Mouse (Mus musculus) liver, embryonic 14.5 days (tissue): ENCODE data around the gene Rec114. TPM values are rescaled to one million over a fixed set of nuclear protein-coding genes. Genes with fewer than 3 reads are reported as not detected.

Experiments
- ATAC-seq: fragments of 200-750 bp; cut with Nextera tagmentation; 2 replicates; pipeline ENCODE4 v1.8.0; 2017; ENCODE audit warnings: moderate number of reproducible peaks, mild to moderate bottlenecking, moderate library complexity; ENCODE audit not compliant: insufficient read depth
- DNase-seq, 3 experiments: peaks; one replicate each; pipeline ENCODE4 v3.0.0-alpha.2; 2012 to 2013; ENCODE audit warnings: low read depth in 3 of 3, low spot score in 3 of 3
- H3K27ac ChIP-seq: fragments of 300-500 bp; sonication (generic); 2 replicates; pipeline ENCODE4 v1.5.1; 2014; ENCODE audit warnings: moderate library complexity, mild to moderate bottlenecking, control low read depth, inconsistent platforms
- H3K27me3 ChIP-seq: fragments of 300-500 bp; sonication (generic); 2 replicates; pipeline ENCODE4 v1.6.1; 2014; ENCODE audit warnings: mild to moderate bottlenecking, low read length, moderate library complexity; ENCODE audit not compliant: control insufficient read depth, insufficient read depth
- H3K36me3 ChIP-seq: fragments of 300-500 bp; sonication (generic); replicated peaks from 2 replicates; pipeline ENCODE4 v1.6.1; 2014; ENCODE audit warnings: low read depth; ENCODE audit not compliant: control insufficient read depth, insufficient read depth
- H3K4me1 ChIP-seq, 2 experiments: fragments of 200-500 bp in 1 of 2; fragments of 300-500 bp in 1 of 2; sonication (generic) in 1 of 2; replicated peaks; 2 replicates each; pipeline ENCODE4 v1.6.1; 2012 to 2014; ENCODE audit warnings: antibody characterized with exemption in 1 of 2, inconsistent platforms in 1 of 2, low read length in 1 of 2; ENCODE audit not compliant: control insufficient read depth in 2 of 2, insufficient read depth in 2 of 2
- H3K4me2 ChIP-seq: fragments of 300-500 bp; sonication (generic); 2 replicates; pipeline ENCODE4 v1.6.1; 2014; ENCODE audit warnings: low read depth, mild to moderate bottlenecking, control low read depth, moderate library complexity
- H3K4me3 ChIP-seq, 2 experiments: fragments of 200-500 bp in 1 of 2; fragments of 300-500 bp in 1 of 2; sonication (generic) in 1 of 2; 2 replicates each; pipeline ENCODE4 v1.5.1; 2012 to 2014; ENCODE audit warnings: low read depth in 2 of 2, low read length in 2 of 2, mild to moderate bottlenecking in 2 of 2, control low read depth in 1 of 2, inconsistent platforms in 1 of 2, moderate library complexity in 1 of 2; ENCODE audit not compliant: insufficient read depth in 1 of 2
- H3K9ac ChIP-seq: fragments of 300-500 bp; sonication (generic); replicated peaks from 2 replicates; pipeline ENCODE4 v1.6.1; 2014; ENCODE audit warnings: mild to moderate bottlenecking, control low read depth, moderate library complexity
- H3K9me3 ChIP-seq: fragments of 300-500 bp; sonication (generic); 2 replicates; pipeline ENCODE4 v1.6.1; 2016; ENCODE audit warnings: low read length, mixed read lengths; ENCODE audit not compliant: control insufficient read depth
- CTCF ChIP-seq: IDR thresholded peaks from 2 replicates; pipeline ENCODE4 v1.5.1; 2016; ENCODE audit warnings: antibody characterized with exemption, low read depth, control low read depth
- EP300 ChIP-seq: IDR thresholded peaks from 2 replicates; pipeline ENCODE4 v1.6.1; 2016; ENCODE audit warnings: antibody characterized with exemption, low read depth
- WGBS: fragments of 180-500 bp; shearing (Covaris S2); extraction: QIAGEN DNeasy Blood & Tissue Kit; methylation state at CpG from one replicate; pipeline ENCODE4 v1.1.7; 2014; ENCODE audit not compliant: insufficient replicate concordance; 5-methylcytosine and 5-hydroxymethylcytosine counted together
- polyA plus RNA-seq, 2 experiments: library from polyadenylated mRNA; depleted of rRNA in 1 of 2; stranded (reverse) in 1 of 2; unstranded in 1 of 2; fragments of >200 nt; fragmentation: Nextera tagmentation in 1 of 2; extraction: Ambion mirVana in 1 of 2; gene quantifications; 2 replicates each; pipeline versions ENCODE4 v1.2.1 to v1.2.3; 2012 to 2014

Gene Rec114
- polyA plus RNA-seq (2012; rRNA removed) (6.5 and 16.3 TPM in 2 replicates), polyA plus RNA-seq (2014; fragmentation: Nextera tagmentation; extraction: Ambion mirVana) (31.1 and 40.3 TPM in 2 replicates)

DNA sequence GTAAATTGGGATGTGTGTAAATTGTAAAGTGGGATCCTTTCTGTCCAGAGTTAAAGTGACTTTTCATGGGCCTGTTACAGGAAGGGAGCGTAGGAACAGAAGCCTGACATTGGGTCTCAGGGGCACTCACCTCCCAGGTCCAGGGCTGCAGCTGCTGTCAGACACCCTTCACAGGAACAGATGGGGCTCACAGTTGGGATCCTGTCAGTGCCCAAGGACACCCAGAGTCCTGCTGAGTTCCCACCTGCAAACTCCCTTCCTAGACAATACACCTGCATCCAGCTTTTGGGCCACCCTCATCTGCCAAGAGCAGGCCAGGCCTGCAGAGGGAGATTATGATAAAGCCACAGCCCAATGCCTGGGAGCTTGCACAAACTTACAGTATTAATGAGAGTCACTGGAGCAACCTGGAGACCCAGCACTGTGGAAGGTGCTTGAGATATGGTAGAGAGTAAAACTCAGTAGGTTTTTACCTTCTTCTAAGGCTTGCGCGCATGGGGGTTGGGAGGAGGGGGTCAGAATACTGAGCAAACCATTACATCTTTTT lies at the start of gene Rec114:
Gene Rec114, minus strand, starts transcription at position 263 of the 547 bp plus-strand sequence.
- H3K36me3 ChIP-seq = no peaks in the 10 kb centered on the region
- H3K27ac ChIP-seq = no peak within 1 kb of the TSS
- no peak within 1 kb of the TSS for H3K9ac ChIP-seq
- no peak within 1 kb of the TSS for H3K4me3 ChIP-seq
- DNase-seq = no peak
- H3K27me3 ChIP-seq = no peaks in the 10 kb centered on the region
- TF ChIP-seq EP300 (peak; percentile 51), CTCF (0 out of 2 replicates have a peak, but pooled peaks have one; percentile 5)
- WGBS = 71% methylated on average over 3 of the region's 3 CpGs
- H3K4me1 ChIP-seq = peaks cover 0 to 2% of the 10 kb centered on the region in 2 experiments; a peak in 3 of 4 replicates
- ATAC-seq = peak; percentile 57
- no peaks in the 10 kb centered on the region for H3K9me3 ChIP-seq
- H3K4me2 ChIP-seq = no peak within 1 kb of the TSS

GRCm38 (mm10) chr9:58789476-58789875 lies 45.7 kb upstream of the Rec114 start:
- H3K9ac ChIP-seq = no peak overlapping the region
- 66% methylated on average over 3 of the region's 3 CpGs for WGBS
- TF ChIP-seq EP300 (no peak), CTCF (no peak)
- DNase-seq (no peak), ATAC-seq (no peak)
- H3K9me3 ChIP-seq = no peaks in the 10 kb centered on the region
- no peaks in the 10 kb centered on the region for H3K36me3 ChIP-seq
- H3K4me2 ChIP-seq = no peak overlapping the region
- H3K27ac ChIP-seq = no peak overlapping the region
- H3K4me1 ChIP-seq = no peaks in the 10 kb centered on the region
- H3K4me3 ChIP-seq = no peak overlapping the region
- no peaks in the 10 kb centered on the region for H3K27me3 ChIP-seq

DNA sequence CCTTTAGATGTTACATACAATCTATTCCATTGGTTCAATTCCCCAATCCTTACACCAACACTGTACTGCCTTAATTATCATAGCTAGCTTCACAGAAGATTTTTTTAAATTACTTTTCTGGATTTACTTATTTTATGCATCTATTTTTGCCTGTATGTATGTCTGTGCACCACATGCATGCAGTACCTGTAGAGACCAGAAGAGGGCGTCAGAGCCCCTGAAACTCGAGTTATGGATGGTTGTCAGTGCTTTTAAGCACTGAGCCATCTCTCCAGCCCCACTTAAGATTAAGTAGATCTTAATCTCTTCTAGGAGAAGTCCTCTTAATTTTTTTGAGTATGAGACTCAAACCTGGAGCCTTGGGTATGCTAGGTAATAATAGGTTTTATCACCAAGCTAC lies 31.6 kb upstream of the Rec114 start:
- no peak overlapping the region for H3K4me3 ChIP-seq
- no peak overlapping the region for H3K4me2 ChIP-seq
- DNase-seq (no peak), ATAC-seq (no peak)
- no peaks in the 10 kb centered on the region for H3K27me3 ChIP-seq
- WGBS = 7% methylated on average over 2 of the region's 2 CpGs
- H3K36me3 ChIP-seq = no peaks in the 10 kb centered on the region
- no peaks in the 10 kb centered on the region for H3K4me1 ChIP-seq
- H3K9me3 ChIP-seq = no peaks in the 10 kb centered on the region
- no peak overlapping the region for H3K9ac ChIP-seq
- H3K27ac ChIP-seq = no peak overlapping the region
- TF ChIP-seq CTCF (peak; percentile 52; the same call in 1 of the 2 replicates), EP300 (no peak)

DNA sequence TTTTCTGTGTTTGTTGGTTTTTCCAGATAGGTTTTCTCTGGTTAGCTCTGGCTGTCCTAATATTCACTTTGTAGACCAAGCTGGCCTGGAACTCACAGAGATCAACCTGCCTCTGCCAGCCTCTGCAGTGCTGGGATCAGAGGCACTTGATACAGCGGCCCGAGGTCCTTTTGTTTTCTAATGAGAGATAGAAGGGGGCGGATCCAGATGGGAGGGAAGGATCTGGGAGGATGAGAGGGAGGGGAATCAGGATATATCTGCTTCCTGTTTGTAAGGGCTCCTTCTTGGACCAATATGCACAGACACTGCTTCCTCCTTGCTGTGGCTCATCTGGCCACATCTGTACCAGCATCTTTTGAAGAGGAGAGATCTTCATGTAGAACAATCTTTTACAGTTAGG lies 31.0 kb upstream of the Rec114 start:
- Histone ChIP-seq H3K4me1 (no peaks in the 10 kb centered on the region), H3K36me3 (no peaks in the 10 kb centered on the region), H3K9ac (no peak overlapping the region), H3K9me3 (no peaks in the 10 kb centered on the region), H3K4me3 (no peak overlapping the region), H3K4me2 (no peak overlapping the region), H3K27me3 (no peaks in the 10 kb centered on the region), H3K27ac (no peak overlapping the region)
- ATAC-seq (no peak), DNase-seq (no peak)
- 29% methylated on average over 3 of the region's 3 CpGs for WGBS
- TF ChIP-seq EP300 (no peak), CTCF (no peak)

DNA sequence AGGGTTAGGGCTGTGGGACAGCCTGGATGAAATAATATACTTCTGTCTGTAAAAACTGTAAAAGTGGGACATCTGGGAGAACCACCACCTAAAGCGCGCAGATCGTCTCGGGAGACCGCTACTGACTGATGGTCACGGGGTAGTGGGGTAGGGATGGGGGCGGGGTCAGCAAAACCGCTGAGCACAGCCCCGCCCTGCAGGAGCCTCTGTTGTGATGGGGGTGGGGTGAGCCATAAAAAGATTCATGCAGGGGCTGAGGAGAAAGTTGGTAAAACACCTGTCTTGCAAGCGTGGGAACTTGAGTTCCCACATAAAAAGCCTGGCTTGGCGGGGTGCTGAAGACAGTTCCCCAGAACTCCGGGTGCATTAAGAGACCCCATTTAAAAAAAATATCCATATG lies 26.2 kb upstream of the Rec114 start:
- Histone ChIP-seq H3K4me2 (no peak overlapping the region), H3K27me3 (no peaks in the 10 kb centered on the region), H3K4me1 (no peaks in the 10 kb centered on the region), H3K9me3 (no peaks in the 10 kb centered on the region; the same call in 1 of the 2 replicates), H3K36me3 (no peaks in the 10 kb centered on the region), H3K4me3 (no peak overlapping the region), H3K27ac (no peak overlapping the region), H3K9ac (no peak overlapping the region)
- no peak for TF ChIP-seq CTCF
- no peak for TF ChIP-seq EP300
- no peak for DNase-seq
- WGBS = 46% methylated on average over 12 of the region's 12 CpGs
- no peak for ATAC-seq
